Mouse (Mus musculus): Measurements from ENCODE around the gene Acap3. TPM values are rescaled to one million over a fixed set of nuclear protein-coding genes. Genes with fewer than 3 reads are reported as not detected.

Acap3 gene
- total and polyA plus RNA-seq, 2 experiments from 2014 or later, result 56.4 to 93.5 TPM

DNA sequence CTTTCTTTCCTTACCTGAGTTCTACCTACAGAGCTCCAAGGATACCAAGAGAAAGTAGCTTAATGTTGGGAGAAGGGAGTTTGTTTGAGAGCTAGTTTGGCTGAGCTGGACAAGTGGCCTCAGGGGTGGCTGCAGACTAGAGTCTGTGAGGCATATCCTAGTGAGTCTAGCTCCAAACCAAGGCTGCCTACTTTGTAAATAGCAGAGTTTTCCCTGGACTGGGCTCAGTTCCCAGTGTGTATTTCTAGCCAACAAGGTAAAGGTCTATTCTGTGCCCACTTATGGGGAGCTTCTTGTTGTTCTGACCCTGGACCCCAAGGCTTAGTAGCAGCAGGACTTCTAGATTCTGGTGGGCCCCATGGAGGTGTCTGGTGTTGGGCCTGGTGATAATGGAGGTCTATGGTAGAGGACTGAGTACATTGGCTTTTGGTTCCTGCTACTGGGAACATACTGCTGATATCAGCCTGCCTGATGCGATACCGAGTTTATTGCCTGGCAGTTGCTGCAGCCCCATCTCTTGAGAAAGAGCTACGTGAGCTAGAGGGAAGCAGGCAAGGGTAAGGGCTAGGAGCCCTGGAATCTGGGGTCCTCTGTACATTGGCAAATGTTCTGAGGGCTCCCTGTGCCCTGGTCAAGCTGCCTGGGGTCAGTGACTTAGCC is 41.7 kb upstream of the Acap3 start:
- 84% methylated on average over 3 of the region's 3 CpGs for WGBS
- Histone ChIP-seq H3K4me3 (ENCODE audit: low read length) (no peak overlapping the region), H3K4me2 (ENCODE audit: low read depth, low read length) (0 out of 2 replicates have a peak overlapping the region, but pooled peaks have one; percentile 68), H3K9ac (replicated peaks; ENCODE audit: low read length) (no peak overlapping the region), H3K4me1 (ENCODE audit: insufficient read depth, low read length) (peaks cover 35% of the 10 kb centered on the region), H3K27ac (no peak overlapping the region), H3K36me3 (ENCODE audit: insufficient read depth, low read length) (peaks cover 9% of the 10 kb centered on the region), H3K9me3 (ENCODE audit: low read length) (no peaks in the 10 kb centered on the region), H3K27me3 (ENCODE audit: insufficient read depth, low read length) (no peaks in the 10 kb centered on the region)
- no peak for TF ChIP-seq CTCF (IDR thresholded peaks at IDR 0.05; ENCODE audit: low read depth)
- no peak for ATAC-seq
- DNase-seq (ENCODE audit: low spot score), result no peak

- Histone ChIP-seq H3K4me2 (ENCODE audit: low read depth, low read length) (no peak overlapping the region), H3K27me3 (ENCODE audit: insufficient read depth, low read length) (no peaks in the 10 kb centered on the region), H3K9ac (replicated peaks; ENCODE audit: low read length) (no peak overlapping the region), H3K4me3 (ENCODE audit: low read length) (no peak overlapping the region), H3K27ac (no peak overlapping the region), H3K4me1 (ENCODE audit: insufficient read depth, low read length) (peaks cover 33% of the 10 kb centered on the region), H3K36me3 (ENCODE audit: insufficient read depth, low read length) (peaks cover 23% of the 10 kb centered on the region), H3K9me3 (ENCODE audit: low read length) (no peaks in the 10 kb centered on the region)
- ATAC-seq (no peak), DNase-seq (ENCODE audit: low spot score) (no peak)
- 95% methylated on average over 3 of the region's 3 CpGs for WGBS
- no peak for TF ChIP-seq CTCF (IDR thresholded peaks at IDR 0.05; ENCODE audit: low read depth)
Measured at GRCm38 (mm10) chr4:155851368-155851767, 40.3 kb upstream of the Acap3 start.

DNA sequence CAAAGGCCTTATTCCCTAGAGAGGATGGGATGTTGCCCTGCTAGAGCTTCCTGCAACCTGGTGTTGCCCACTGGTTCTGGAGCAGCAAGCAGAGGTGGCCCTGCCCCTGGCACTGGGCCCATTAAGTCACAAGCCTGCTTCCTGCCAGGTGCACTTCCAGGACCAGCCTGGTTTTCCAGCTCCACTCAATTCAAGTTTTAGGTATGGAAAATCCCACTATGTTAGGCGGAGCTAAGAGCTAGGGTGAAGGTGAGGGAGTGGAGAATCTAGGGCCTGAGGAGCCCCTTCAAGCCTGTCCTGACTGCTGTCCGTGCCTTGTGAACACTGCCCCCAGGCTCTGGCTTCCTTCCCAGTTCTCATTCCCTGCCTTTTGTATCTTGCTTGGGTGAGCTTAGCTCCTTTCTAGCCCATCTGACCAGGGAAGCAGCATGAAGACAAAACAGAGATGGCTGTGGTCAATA is 39.6 kb upstream of the Acap3 start:
- DNase-seq (ENCODE audit: low spot score) (no peak), ATAC-seq (no peak)
- 52% methylated on average over 2 of the region's 2 CpGs for WGBS
- Histone ChIP-seq H3K36me3 (ENCODE audit: insufficient read depth, low read length) (peaks cover 29% of the 10 kb centered on the region), H3K4me1 (ENCODE audit: insufficient read depth, low read length) (peaks cover 27% of the 10 kb centered on the region), H3K27ac (no peak overlapping the region), H3K9ac (replicated peaks; ENCODE audit: low read length) (no peak overlapping the region), H3K27me3 (ENCODE audit: insufficient read depth, low read length) (no peaks in the 10 kb centered on the region), H3K4me2 (ENCODE audit: low read depth, low read length) (no peak overlapping the region), H3K9me3 (ENCODE audit: low read length) (no peaks in the 10 kb centered on the region), H3K4me3 (ENCODE audit: low read length) (no peak overlapping the region)
- no peak for TF ChIP-seq CTCF (IDR thresholded peaks at IDR 0.05; ENCODE audit: low read depth)

GRCm38 (mm10) chr4:155853421-155853820 is 38.2 kb upstream of the Acap3 start:
- peaks cover 38% of the 10 kb centered on the region for H3K36me3 ChIP-seq (ENCODE audit: insufficient read depth, low read length)
- DNase-seq (ENCODE audit: low spot score), result no peak
- ATAC-seq, result no peak
- H3K9me3 ChIP-seq (ENCODE audit: low read length), result no peaks in the 10 kb centered on the region
- peaks cover 23% of the 10 kb centered on the region for H3K4me1 ChIP-seq (ENCODE audit: insufficient read depth, low read length)
- WGBS, result 89% methylated on average over 9 of the region's 9 CpGs
- H3K9ac ChIP-seq (replicated peaks; ENCODE audit: low read length), result no peak overlapping the region
- no peaks in the 10 kb centered on the region for H3K27me3 ChIP-seq (ENCODE audit: insufficient read depth, low read length)
- H3K4me3 ChIP-seq (ENCODE audit: low read length), result no peak overlapping the region
- no peak for TF ChIP-seq CTCF (IDR thresholded peaks at IDR 0.05; ENCODE audit: low read depth)
- no peak overlapping the region for H3K27ac ChIP-seq
- no peak overlapping the region for H3K4me2 ChIP-seq (ENCODE audit: low read depth, low read length)

DNA sequence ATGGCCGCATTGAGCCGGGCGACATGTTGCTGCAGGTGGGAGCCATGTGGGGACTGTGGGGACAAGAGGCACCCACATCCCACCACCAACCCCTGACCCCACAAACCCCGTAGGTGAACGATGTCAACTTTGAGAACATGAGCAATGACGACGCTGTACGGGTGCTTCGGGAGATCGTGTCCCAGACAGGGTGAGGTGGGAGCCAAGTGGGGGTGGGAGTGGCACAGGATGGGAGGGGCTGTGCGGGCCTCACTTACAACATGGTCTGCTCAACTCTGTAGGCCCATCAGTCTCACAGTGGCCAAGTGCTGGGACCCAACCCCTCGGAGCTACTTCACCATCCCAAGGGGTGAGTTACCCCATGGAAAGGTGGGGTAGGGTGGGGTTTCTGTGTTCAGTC is 36.6 kb upstream of the Acap3 start:
- H3K27me3 ChIP-seq (ENCODE audit: insufficient read depth, low read length), result no peaks in the 10 kb centered on the region
- H3K36me3 ChIP-seq (ENCODE audit: insufficient read depth, low read length), result peaks cover 49% of the 10 kb centered on the region
- ATAC-seq (no peak), DNase-seq (ENCODE audit: low spot score) (no peak)
- H3K4me2 ChIP-seq (ENCODE audit: low read depth, low read length), result no peak overlapping the region
- H3K27ac ChIP-seq, result no peak overlapping the region
- peaks cover 7% of the 10 kb centered on the region; the same call in 1 of the 2 replicates for H3K4me1 ChIP-seq (ENCODE audit: insufficient read depth, low read length)
- no peak overlapping the region for H3K9ac ChIP-seq (replicated peaks; ENCODE audit: low read length)
- WGBS, result 94% methylated on average over 12 of the region's 12 CpGs
- no peaks in the 10 kb centered on the region for H3K9me3 ChIP-seq (ENCODE audit: low read length)
- TF ChIP-seq CTCF (IDR thresholded peaks at IDR 0.05; ENCODE audit: low read depth), result no peak
- no peak overlapping the region for H3K4me3 ChIP-seq (ENCODE audit: low read length)

- Histone ChIP-seq H3K9me3 (ENCODE audit: low read length) (no peaks in the 10 kb centered on the region), H3K4me3 (ENCODE audit: low read length) (no peak overlapping the region), H3K27me3 (ENCODE audit: insufficient read depth, low read length) (no peaks in the 10 kb centered on the region), H3K27ac (no peak overlapping the region), H3K4me2 (ENCODE audit: low read depth, low read length) (no peak overlapping the region), H3K36me3 (ENCODE audit: insufficient read depth, low read length) (peaks cover 52% of the 10 kb centered on the region), H3K4me1 (ENCODE audit: insufficient read depth, low read length) (no peaks in the 10 kb centered on the region), H3K9ac (replicated peaks; ENCODE audit: low read length) (no peak overlapping the region)
- 92% methylated on average over 12 of the region's 12 CpGs for WGBS
- TF ChIP-seq CTCF (IDR thresholded peaks at IDR 0.05; ENCODE audit: low read depth), result no peak
- ATAC-seq (no peak), DNase-seq (ENCODE audit: low spot score) (no peak)
Measured at GRCm38 (mm10) chr4:155856071-155856470, 35.6 kb upstream of the Acap3 start.

GRCm38 (mm10) chr4:155856881-155857280 is 34.7 kb upstream of the Acap3 start:
- H3K36me3 ChIP-seq (ENCODE audit: insufficient read depth, low read length), result peaks cover 55% of the 10 kb centered on the region
- H3K9me3 ChIP-seq (ENCODE audit: low read length), result no peaks in the 10 kb centered on the region
- H3K4me3 ChIP-seq (ENCODE audit: low read length), result no peak overlapping the region
- H3K9ac ChIP-seq (replicated peaks; ENCODE audit: low read length), result no peak overlapping the region
- H3K27me3 ChIP-seq (ENCODE audit: insufficient read depth, low read length), result no peaks in the 10 kb centered on the region
- WGBS, result 73% methylated on average over 3 of the region's 3 CpGs
- H3K4me2 ChIP-seq (ENCODE audit: low read depth, low read length), result no peak overlapping the region
- DNase-seq (ENCODE audit: low spot score) (no peak), ATAC-seq (no peak)
- H3K27ac ChIP-seq, result no peak overlapping the region
- no peaks in the 10 kb centered on the region for H3K4me1 ChIP-seq (ENCODE audit: insufficient read depth, low read length)
- TF ChIP-seq CTCF (IDR thresholded peaks at IDR 0.05; ENCODE audit: low read depth), result no peak
